Mouse (Mus musculus): ENCODE data around the gene Spon1.

Spon1 gene

DNA sequence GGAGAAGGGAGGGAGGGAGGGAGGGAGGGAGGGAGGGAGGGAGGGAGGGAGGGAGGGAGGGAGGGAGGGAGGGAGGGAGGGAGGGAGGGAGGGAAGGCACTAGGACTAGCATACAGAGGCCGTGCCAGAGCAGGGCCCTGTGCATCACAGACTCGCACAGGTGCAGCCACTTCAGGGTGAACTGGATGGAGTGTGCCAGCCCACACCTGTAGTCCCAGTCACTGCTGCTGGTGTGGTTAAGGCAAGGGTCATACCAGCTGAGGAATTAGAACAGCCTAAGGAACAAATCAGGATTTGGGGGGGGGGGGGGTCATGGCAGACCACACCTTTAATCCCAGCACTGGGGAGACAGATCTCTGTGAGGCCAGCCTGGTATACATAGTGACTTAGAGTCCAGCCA, 317.3 kb downstream of the Spon1 start:
- DNase-seq (ENCODE audit: low read depth in 1 of 2, low spot score in 2 of 2), result no peak

DNA sequence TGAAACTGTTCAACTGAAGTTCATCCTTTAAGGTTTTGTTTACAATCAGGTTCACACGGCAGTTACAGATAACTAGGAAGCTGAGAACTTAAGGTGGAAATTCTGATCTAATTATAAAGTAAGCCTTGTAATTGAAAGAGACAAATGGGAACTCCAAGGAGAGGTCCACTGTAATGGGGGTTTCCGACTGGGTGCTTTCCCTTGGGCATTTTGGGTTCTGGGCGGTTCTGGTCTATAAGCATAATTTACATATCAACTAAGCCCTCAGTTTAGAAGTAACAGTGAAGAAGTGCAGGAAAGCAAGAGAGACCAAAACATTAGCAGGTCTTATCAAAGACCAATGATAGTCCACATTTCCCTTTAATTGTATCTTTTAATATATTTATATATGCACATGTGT, 318.0 kb downstream of the Spon1 start:
- DNase-seq (ENCODE audit: low read depth in 1 of 2, low spot score in 2 of 2), result no peak

DNA sequence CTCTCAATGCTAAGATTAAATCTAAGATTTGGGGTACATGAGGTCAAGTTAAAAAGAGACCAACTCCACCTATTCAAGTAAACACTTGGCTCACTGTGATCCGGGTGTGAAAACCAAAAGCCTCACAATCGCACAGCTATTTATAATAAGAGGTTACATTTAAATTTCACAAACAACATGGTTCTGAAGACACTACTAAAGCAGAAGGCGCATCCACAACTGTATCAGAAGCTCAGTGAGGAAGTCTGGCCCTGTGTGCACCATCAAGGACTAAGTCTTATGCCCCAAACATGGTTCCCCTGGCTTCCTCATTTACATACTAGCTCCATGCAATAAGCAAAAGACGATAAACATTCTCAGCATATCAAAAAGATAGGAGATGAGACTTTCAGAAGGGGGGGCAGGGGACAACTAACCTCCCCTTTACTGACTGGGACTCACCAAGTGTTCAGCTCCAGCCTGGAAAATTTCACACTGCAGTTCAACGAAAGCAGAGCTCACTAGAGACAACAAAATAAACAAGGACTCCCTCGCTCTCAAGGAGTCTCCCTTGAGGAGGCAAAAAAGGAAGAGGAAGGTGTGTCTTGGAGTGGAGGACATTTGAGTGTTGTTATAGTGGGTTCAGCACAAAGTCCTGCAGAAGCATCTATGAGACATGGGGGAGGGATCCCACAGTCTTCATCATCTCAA, 320.4 kb downstream of the Spon1 start:
- DNase-seq (ENCODE audit: low read depth in 1 of 2, low spot score in 2 of 2), result no peak

DNA sequence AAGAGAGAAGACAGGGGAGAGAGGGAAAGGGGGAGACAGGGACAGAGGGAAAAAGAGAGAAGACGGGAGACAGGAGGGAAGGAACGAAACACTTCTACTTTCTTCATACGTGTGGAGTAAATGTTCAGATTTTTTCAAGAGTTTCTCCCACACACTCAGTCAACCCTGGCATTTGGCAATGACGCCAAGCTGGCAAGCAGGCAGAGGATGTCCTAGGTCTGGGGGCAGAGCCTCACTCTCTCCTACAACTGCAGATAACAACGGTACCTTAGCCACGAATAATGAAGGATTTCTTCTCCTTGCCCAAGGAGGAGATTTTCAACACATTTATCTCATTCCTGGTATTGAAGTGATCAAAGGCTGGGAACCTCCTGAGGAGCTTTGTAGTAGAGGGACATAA, 321.5 kb downstream of the Spon1 start:
- no peak for DNase-seq (ENCODE audit: low read depth in 1 of 2, low spot score in 2 of 2)

DNA sequence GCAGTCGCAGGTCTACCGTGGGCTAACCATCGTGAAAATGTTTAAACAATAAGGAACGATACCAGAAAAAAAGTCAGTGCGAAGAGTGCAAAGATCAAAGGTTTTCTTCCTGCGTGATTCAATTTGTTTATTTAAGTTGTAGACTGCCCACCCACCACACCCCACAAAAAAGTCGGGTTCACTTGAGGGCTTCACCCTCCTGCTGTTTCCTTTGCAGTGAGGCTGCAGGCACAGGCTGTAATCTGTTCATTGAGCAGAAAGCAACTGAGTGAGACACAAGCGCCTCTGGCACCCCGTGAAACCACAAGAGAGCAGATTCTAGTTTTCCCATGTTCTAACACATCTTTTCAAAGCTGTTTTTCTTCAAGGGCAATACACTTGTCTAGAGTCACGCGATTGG, 322.2 kb downstream of the Spon1 start:
- DNase-seq (ENCODE audit: low read depth in 1 of 2, low spot score in 2 of 2), result no peak

DNA sequence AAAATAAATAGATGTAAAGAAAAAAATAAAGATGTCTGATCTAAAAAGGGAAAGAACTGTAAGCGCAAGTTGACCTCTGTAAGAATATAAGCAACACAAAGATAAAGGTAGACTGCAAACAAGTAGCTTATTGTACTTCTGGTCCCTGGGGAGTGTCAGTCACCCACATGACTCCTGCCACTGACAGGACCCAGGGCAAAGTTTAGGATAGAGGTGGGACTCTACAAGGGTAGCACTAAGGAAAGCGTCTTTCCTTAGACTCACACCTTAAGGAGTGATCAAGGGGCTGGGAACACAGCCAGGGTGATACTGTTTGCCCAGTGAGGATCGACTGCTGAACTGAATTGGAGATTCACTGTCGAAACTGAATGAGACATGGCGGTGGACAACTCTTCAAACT, 323.1 kb downstream of the Spon1 start:
- no peak for DNase-seq (ENCODE audit: low read depth in 1 of 2, low spot score in 2 of 2)

DNA sequence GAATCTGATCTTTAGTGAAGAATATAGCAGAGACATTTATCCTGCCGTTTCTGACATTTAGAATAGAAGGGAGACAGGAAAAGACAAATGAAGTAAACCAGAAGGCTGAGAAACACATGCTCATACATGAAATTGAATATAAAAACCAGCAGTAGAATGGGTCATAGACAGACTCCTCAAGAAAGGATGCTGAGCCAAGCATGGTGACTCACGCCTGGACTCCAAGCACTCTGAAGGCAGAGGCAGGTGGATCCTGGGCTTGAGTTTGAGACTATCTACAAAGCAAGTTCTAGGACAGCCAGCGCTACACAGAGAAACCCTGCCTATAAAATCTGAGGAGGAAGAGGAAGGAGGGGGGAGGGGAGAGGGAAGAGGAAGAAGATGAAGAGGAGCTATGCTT, 324.4 kb downstream of the Spon1 start:
- DNase-seq (ENCODE audit: low read depth in 1 of 2, low spot score in 2 of 2), result no peak

DNA sequence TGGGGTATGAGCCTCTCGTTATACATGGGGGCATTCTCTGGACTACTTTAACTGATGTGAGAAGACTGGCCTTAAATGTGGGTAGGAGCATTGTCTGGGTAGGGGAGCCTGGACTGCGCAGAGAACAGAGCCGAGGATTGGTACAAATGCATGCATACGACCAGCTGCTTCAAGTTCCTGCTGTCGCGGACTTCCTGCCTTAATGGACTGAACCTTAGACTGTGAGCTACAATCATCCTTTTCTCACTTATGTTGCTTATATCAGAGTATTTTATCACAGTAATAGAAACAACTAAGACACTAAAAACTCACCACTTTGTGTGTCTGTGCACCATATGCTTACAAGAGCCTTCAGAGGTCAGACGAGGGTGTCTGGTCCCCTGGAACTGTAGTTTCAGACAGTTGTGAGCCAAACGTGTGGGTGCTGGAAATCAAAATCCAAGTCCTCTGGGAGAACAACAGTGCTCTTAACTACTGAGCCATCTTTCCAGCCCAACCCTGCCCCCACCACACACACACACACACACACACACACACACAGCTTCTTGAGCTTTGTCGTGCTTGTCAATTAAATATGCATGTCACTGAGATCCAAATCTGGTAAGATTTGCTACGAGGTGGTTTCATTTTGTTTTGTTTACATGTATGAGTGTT, 325.2 kb downstream of the Spon1 start:
- DNase-seq (ENCODE audit: low read depth in 1 of 2, low spot score in 2 of 2), result no peak
